Mouse (Mus musculus) embryonic fibroblast, embryonic 13.5 days (primary cell): Measurements from ENCODE around the gene Sntb2.

ENCODE experiments used
- CTCF ChIP-seq: IDR thresholded peaks from 2 replicates; pipeline ENCODE4 v1.5.1; 2011; ENCODE audit warnings: mild to moderate bottlenecking, control low read depth, low read length, moderate library complexity, borderline replicate concordance; ENCODE audit not compliant: insufficient read depth
- POLR2A ChIP-seq: IDR thresholded peaks from 2 replicates; pipeline ENCODE4 v1.6.1; 2011; ENCODE audit warnings: low read depth, mild to moderate bottlenecking, control low read depth, low read length, moderate library complexity

DNA sequence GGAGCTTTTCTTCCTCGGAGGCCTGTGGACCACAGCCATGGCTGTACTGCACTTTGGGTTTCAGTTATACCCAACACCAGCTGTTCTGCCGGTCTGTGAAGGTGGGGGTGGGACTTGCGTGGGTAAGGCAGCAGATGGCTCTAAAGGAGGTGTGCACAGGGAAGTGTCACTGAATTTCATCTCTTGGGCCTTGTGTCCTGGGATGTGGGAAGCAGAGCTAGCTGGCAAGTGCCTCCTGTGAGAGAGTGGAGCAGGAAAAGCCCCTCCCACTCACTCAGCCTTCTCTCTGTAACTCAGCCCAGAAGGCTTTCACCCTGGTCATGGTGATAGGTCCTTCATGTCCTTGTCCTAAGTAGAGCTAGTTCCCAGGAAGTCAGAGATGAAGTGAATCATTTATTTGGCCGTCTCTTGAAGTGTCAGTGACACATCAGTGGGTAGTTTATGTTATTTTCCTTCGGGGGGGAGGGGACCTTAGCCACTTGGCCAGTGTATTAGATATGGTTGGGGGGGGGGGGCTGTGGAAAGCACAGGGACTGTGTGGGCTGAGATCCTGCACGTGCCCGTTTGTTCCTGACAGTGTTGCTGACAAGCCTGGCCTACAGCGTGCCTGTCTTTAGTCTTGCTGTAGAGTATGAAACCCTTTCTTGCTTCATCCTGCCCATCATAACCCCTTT is 15.7 kb upstream of the Sntb2 start:
- TF ChIP-seq CTCF (no peak), POLR2A (no peak)
